Mouse (Mus musculus): Measurements from ENCODE around the gene Triml1. TPM values are rescaled to one million over a fixed set of nuclear protein-coding genes. Genes with fewer than 3 reads are reported as not detected.

Triml1 gene
- polyA plus RNA-seq (2015; fragmentation: Nextera tagmentation; extraction: Ambion mirVana) = not detected in 2 replicates

DNA sequence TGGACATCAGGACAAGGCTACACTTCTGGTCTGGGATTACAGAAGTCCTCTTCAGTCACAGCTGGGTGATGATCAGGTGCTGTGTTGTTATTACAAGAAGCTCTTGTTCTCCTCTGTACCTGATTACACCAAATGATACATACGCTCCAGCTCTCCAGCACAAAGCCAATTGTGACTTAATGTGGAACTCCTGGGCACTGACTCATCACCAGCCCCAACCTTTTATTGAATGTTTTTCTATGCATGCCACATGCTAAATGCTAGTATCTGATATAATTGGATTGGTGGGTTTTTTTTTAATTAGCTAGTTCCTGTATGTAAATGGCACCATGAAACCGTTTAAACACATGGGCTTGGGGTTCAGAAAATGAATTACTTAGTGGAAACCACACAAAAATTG lies at the start of gene Triml1:
Gene Triml1 (minus strand): TSS at position 101 of the 400 bp plus-strand sequence.
- Histone ChIP-seq H3K9me3 (replicated peaks) (no peaks in the 10 kb centered on the region), H3K4me1 (no peaks in the 10 kb centered on the region), H3K4me3 (replicated peaks) (no peak within 1 kb of the TSS), H3K36me3 (no peaks in the 10 kb centered on the region), H3K27me3 (replicated peaks) (no peaks in the 10 kb centered on the region), H3K4me2 (no peak within 1 kb of the TSS), H3K9ac (replicated peaks) (no peak within 1 kb of the TSS), H3K27ac (replicated peaks) (no peak within 1 kb of the TSS)
- WGBS = 89% methylated on average over 2 of the region's 2 CpGs
- no peak for ATAC-seq (ENCODE audit: low FRiP score)

- no peak for ATAC-seq (ENCODE audit: low FRiP score)
- WGBS = 91% methylated on average over 2 of the region's 2 CpGs
Measured at GRCm38 (mm10) chr8:43182281-43182680, 41.0 kb upstream of the Triml1 start.

GRCm38 (mm10) chr8:43180054-43180690 lies 38.9 kb upstream of the Triml1 start, which contains the start of gene Triml2:
Triml2 (plus strand) TSS chr8:43180541.
- ATAC-seq (ENCODE audit: low FRiP score) = no peak
- Histone ChIP-seq H3K4me2 (no peak within 1 kb of the TSS), H3K9me3 (replicated peaks) (no peaks in the 10 kb centered on the region), H3K27me3 (replicated peaks) (no peaks in the 10 kb centered on the region), H3K36me3 (no peaks in the 10 kb centered on the region), H3K4me1 (no peaks in the 10 kb centered on the region), H3K9ac (replicated peaks) (no peak within 1 kb of the TSS), H3K4me3 (replicated peaks) (no peak within 1 kb of the TSS), H3K27ac (replicated peaks) (no peak within 1 kb of the TSS)
- 96% methylated on average over 13 of the region's 13 CpGs for WGBS

More at GRCm38 (mm10) chr8:43182281-43182680, 41.0 kb upstream of the Triml1 start:
- H3K9ac ChIP-seq (replicated peaks) = no peak overlapping the region
- no peak overlapping the region for H3K27ac ChIP-seq (replicated peaks)
- H3K4me2 ChIP-seq = no peak overlapping the region
- H3K4me3 ChIP-seq (replicated peaks) = no peak overlapping the region
- H3K9me3 ChIP-seq (replicated peaks) = no peaks in the 10 kb centered on the region
- no peaks in the 10 kb centered on the region for H3K27me3 ChIP-seq (replicated peaks)
- H3K4me1 ChIP-seq = no peaks in the 10 kb centered on the region
- no peaks in the 10 kb centered on the region for H3K36me3 ChIP-seq

DNA sequence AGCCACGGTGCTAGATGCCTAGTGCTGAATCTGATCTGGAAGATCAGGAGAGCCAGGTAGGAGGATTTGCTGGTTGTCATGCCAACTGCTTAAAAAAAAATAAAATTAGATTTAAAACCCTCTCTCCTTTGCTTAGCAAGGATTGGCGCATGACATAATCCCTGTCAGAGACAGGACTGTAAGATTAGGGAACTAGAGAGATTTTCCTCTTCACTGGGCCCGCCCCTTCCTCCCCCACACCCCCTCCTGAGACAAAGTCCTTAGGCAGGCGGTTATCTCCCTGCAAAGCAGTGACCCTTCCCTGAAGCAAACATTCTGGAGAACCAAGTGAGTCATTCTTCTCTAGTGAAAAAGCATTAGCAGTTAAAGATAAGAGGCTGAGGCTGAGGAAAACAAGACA lies 37.9 kb upstream of the Triml1 start:
- no peak overlapping the region for H3K27ac ChIP-seq (replicated peaks)
- ATAC-seq (ENCODE audit: low FRiP score) = no peak
- 78% methylated on average over 4 of the region's 4 CpGs for WGBS
- H3K4me1 ChIP-seq = no peaks in the 10 kb centered on the region
- no peaks in the 10 kb centered on the region for H3K9me3 ChIP-seq (replicated peaks)
- H3K4me2 ChIP-seq = no peak overlapping the region
- no peak overlapping the region for H3K4me3 ChIP-seq (replicated peaks)
- H3K36me3 ChIP-seq = no peaks in the 10 kb centered on the region
- no peak overlapping the region for H3K9ac ChIP-seq (replicated peaks)
- no peaks in the 10 kb centered on the region for H3K27me3 ChIP-seq (replicated peaks)

DNA sequence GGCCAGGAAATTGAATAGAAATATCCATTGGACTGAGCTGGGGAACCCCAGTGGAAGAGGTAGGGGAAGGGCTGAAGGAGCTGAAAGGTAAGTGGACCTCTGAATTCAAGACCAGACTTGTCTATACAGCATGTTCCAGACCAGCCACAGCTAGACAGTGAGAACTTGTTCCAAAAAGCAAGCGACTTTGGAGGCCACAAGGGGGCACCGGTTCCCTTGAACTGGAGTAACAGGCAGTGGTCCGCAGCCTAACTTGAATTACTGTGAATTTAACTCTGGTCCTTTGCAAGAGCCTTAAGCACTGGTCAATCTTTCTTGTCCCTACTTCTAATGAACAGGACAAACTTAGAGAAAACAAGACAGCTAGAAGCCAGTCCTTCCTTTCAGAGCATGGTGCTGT lies 37.0 kb upstream of the Triml1 start:
- H3K9ac ChIP-seq (replicated peaks) = no peak overlapping the region

DNA sequence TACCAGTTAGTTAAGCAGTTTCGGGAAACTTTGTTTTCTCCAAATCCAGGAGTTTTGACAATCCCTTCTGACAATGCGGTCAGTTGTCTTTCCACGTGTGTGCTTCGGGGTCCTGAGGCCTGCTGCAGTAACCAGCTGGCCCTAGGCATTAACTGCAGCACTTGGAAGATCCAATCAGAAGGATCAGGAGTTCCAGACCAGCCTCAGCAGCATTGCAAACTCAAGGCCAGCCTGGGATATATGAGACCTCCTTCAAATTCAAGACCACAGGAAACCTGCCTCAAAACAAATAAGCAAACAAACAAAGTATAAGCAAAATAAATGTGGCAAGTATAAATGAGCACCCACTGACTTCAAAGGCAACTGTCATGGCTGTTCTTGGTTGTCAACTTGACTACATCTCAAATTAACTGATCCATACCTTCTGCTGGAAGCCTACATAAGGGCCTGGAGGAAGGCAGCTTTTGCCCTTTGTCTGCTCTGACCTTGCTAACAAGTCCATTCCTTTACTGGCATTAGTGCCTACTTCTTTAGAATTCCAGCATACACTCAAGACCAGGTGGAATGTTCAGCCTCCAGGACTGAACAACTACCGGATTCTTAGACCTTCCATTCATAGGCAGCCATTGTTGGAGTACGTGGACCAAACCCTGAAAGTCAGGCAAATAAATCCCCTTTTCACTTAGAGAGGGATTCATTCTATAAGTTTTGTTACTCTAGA lies 35.6 kb upstream of the Triml1 start:
- WGBS = 90% methylated on average over 6 of the region's 6 CpGs
- no peaks in the 10 kb centered on the region for H3K36me3 ChIP-seq
- no peak overlapping the region for H3K27ac ChIP-seq (replicated peaks)
- H3K27me3 ChIP-seq (replicated peaks) = no peaks in the 10 kb centered on the region
- no peak for ATAC-seq (ENCODE audit: low FRiP score)
- H3K4me2 ChIP-seq = no peak overlapping the region
- no peak overlapping the region for H3K9ac ChIP-seq (replicated peaks)
- H3K9me3 ChIP-seq (replicated peaks) = no peaks in the 10 kb centered on the region
- no peaks in the 10 kb centered on the region for H3K4me1 ChIP-seq
- H3K4me3 ChIP-seq (replicated peaks) = no peak overlapping the region

More for the DNA sequence above, 37.0 kb upstream of the Triml1 start:
- 53% methylated on average over 3 of the region's 3 CpGs for WGBS
- Histone ChIP-seq H3K4me3 (replicated peaks) (no peak overlapping the region), H3K27me3 (replicated peaks) (no peaks in the 10 kb centered on the region), H3K36me3 (no peaks in the 10 kb centered on the region), H3K4me2 (no peak overlapping the region), H3K27ac (replicated peaks) (no peak overlapping the region), H3K9me3 (replicated peaks) (no peaks in the 10 kb centered on the region), H3K4me1 (no peaks in the 10 kb centered on the region)
- no peak for ATAC-seq (ENCODE audit: low FRiP score)

- WGBS = 81% methylated on average over 6 of the region's 6 CpGs
- no peaks in the 10 kb centered on the region for H3K9me3 ChIP-seq (replicated peaks)
- no peak overlapping the region for H3K4me2 ChIP-seq
- ATAC-seq (ENCODE audit: low FRiP score) = no peak
- no peaks in the 10 kb centered on the region for H3K27me3 ChIP-seq (replicated peaks)
- no peak overlapping the region for H3K9ac ChIP-seq (replicated peaks)
- H3K36me3 ChIP-seq = no peaks in the 10 kb centered on the region
- no peaks in the 10 kb centered on the region for H3K4me1 ChIP-seq
- H3K27ac ChIP-seq (replicated peaks) = no peak overlapping the region
- no peak overlapping the region for H3K4me3 ChIP-seq (replicated peaks)
Measured at GRCm38 (mm10) chr8:43169249-43169755, 28.0 kb upstream of the Triml1 start.

GRCm38 (mm10) chr8:43168083-43168482 lies 26.8 kb upstream of the Triml1 start:
- 89% methylated on average over 4 of the region's 4 CpGs for WGBS
- no peak for ATAC-seq (ENCODE audit: low FRiP score)
- no peaks in the 10 kb centered on the region for H3K27me3 ChIP-seq (replicated peaks)
- no peaks in the 10 kb centered on the region for H3K36me3 ChIP-seq
- no peaks in the 10 kb centered on the region for H3K4me1 ChIP-seq
- H3K9me3 ChIP-seq (replicated peaks) = no peaks in the 10 kb centered on the region
- H3K27ac ChIP-seq (replicated peaks) = no peak overlapping the region
- H3K4me2 ChIP-seq = no peak overlapping the region
- no peak overlapping the region for H3K4me3 ChIP-seq (replicated peaks)
- H3K9ac ChIP-seq (replicated peaks) = no peak overlapping the region

DNA sequence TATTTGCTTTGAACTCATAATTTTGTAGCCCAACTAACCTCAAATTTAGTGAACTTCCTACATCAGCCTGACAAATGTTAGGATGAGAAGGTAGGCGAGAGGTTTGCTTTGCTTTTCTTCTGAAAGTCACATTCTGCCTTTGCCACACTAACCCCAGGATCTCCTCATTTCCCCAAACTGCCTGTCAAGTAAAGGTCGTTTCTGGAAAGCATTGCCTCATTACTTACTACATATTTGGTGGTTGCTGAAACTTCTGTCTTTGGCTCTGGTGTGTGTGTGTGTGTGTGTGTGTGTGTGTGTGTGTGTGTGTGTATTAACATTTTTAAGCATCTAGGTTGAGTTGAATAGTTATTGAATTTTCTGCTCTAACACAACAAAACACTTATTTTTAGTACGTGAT lies 23.2 kb upstream of the Triml1 start:
- Histone ChIP-seq H3K4me2 (no peak overlapping the region), H3K36me3 (no peaks in the 10 kb centered on the region), H3K4me3 (replicated peaks) (no peak overlapping the region), H3K27me3 (replicated peaks) (no peaks in the 10 kb centered on the region), H3K4me1 (no peaks in the 10 kb centered on the region), H3K9ac (replicated peaks) (no peak overlapping the region), H3K9me3 (replicated peaks) (no peaks in the 10 kb centered on the region), H3K27ac (replicated peaks) (no peak overlapping the region)
- ATAC-seq (ENCODE audit: low FRiP score) = no peak
- WGBS = 88% methylated on average over 3 of the region's 3 CpGs

GRCm38 (mm10) chr8:43163255-43163654 lies 22.0 kb upstream of the Triml1 start:
- 91% methylated on average over 11 of the region's 11 CpGs for WGBS
- Histone ChIP-seq H3K27me3 (replicated peaks) (no peaks in the 10 kb centered on the region), H3K36me3 (no peaks in the 10 kb centered on the region), H3K9me3 (replicated peaks) (no peaks in the 10 kb centered on the region), H3K4me1 (no peaks in the 10 kb centered on the region), H3K9ac (replicated peaks) (no peak overlapping the region), H3K4me2 (no peak overlapping the region), H3K4me3 (replicated peaks) (no peak overlapping the region), H3K27ac (replicated peaks) (no peak overlapping the region)
- ATAC-seq (ENCODE audit: low FRiP score) = no peak

- H3K4me1 ChIP-seq = no peaks in the 10 kb centered on the region
- H3K36me3 ChIP-seq = no peaks in the 10 kb centered on the region
- no peaks in the 10 kb centered on the region for H3K9me3 ChIP-seq (replicated peaks)
- no peaks in the 10 kb centered on the region for H3K27me3 ChIP-seq (replicated peaks)
- no peak overlapping the region for H3K9ac ChIP-seq (replicated peaks)
- 93% methylated on average over 9 of the region's 9 CpGs for WGBS
- no peak overlapping the region for H3K27ac ChIP-seq (replicated peaks)
- H3K4me3 ChIP-seq (replicated peaks) = no peak overlapping the region
- H3K4me2 ChIP-seq = no peak overlapping the region
- no peak for ATAC-seq (ENCODE audit: low FRiP score)
Measured at GRCm38 (mm10) chr8:43149307-43149706, 8.0 kb upstream of the Triml1 start.

GRCm38 (mm10) chr8:43111205-43111827 lies 30.0 kb downstream of the Triml1 start:
- Histone ChIP-seq H3K4me1 (no peaks in the 10 kb centered on the region), H3K27me3 (replicated peaks) (no peaks in the 10 kb centered on the region), H3K9ac (replicated peaks) (no peak overlapping the region), H3K9me3 (replicated peaks) (no peaks in the 10 kb centered on the region), H3K4me2 (no peak overlapping the region), H3K4me3 (replicated peaks) (no peak overlapping the region), H3K36me3 (no peaks in the 10 kb centered on the region), H3K27ac (replicated peaks) (no peak overlapping the region)
- ATAC-seq (ENCODE audit: low FRiP score) = no peak
- WGBS = 81% methylated on average over 4 of the region's 4 CpGs

Data from neural tube, embryonic 15.5 days (tissue).